Mouse (Mus musculus): ENCODE measurements around the gene Ifna5.
A peak's percentile ranks its signal among the peaks of the same experiment; 100 is the strongest.

Gene Ifna5

DNA sequence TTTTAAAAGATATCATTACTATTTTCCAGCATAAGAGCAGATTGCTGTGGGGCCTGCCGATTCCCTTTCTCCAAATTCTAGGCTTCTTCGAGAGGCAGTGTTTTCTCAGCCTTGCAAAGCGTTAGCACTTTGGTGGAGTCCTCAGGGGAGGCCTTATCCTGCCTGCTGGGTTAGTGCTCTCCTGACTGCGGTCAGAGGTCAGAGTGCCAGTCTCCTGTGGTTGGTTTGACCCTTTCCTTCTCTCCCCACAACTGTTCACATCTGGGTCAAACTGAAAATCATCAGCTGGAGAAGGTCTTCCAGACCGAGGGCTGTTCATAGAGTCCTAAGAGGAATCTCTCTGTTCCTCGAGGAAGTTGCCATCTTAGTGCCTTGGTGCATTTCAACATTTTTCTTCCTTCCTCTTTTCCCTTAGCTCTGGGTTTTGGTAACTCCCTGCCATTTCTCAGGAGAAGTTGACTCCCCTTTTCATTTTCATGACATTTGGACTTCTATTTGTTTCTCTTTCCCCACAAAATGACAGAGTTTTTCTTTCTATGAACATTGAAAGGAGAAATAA lies 29.8 kb downstream of the Ifna5 start:
- DNase-seq: no peak

DNA sequence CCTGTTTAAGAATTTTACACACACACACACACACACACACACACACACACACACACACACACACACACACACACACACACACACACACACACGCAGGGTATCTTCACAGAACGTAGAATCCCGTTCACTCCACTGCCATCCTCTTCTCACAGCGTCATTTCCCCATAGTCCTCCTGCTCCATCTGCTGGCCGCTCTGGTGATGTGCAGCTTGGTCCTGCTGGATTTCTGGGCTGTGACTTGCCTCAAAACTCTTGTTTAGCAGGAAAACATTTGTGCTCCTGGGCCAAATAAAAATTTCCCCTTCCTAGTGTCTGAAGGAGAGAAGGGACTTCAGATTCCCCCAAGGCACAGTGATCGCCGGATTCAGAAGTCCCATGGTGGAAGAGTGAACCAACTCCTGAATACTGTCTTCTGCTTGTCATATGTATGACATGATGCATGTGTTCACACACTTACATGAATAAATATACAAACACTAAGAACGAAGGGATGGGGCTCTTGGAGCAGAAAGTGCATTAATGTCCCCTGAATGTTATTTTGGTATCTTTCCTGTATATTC lies 32.1 kb downstream of the Ifna5 start:
- DNase-seq: peak; percentile 83

DNA sequence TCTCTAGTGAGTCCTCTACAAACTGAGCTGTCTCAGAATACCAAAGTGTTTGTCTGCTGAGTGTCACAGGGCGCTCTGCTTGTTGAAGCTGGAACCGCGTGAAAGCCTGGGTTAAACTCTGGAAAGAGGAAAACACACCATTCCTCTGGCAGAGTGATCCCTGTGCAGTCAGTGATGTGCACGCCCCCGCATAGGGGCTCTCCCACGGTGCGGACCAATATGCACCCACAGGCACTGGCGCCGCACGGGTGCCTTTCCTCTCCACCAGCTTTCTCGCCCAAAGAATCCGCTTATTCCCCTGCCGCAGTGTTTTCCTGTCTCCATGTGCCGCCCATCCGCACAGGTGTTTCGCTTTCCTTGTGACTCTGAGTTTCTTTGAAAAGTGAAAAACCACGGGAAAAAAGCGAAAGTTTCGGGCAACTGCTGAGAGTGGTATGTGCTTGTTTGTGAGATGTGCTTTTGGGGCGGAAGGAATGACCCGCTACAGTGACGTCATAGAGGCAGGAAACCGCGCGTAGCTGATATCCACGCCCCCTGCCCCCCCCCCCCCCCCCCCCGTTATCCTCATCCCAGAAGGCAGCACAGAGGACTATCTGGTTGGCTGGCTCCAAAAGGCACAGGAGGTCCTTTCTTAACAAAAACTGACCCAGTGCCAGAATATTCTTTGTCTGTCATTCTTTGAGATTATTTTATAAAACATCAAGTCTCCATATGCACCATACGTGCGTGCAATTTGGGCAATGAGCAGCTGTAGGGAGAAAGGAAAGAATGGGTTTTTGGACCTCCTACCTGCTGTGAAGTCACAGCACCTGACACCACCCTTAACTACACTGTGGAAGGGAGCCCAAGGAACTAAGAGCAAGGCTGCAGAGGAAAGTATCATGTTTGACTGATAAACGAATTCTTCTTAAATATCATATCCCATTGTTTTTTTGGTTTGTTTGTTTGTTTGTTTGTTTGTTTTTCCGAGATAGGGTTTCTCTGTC lies 32.9 kb downstream of the Ifna5 start:
- peak; percentile 34 for DNase-seq

DNA sequence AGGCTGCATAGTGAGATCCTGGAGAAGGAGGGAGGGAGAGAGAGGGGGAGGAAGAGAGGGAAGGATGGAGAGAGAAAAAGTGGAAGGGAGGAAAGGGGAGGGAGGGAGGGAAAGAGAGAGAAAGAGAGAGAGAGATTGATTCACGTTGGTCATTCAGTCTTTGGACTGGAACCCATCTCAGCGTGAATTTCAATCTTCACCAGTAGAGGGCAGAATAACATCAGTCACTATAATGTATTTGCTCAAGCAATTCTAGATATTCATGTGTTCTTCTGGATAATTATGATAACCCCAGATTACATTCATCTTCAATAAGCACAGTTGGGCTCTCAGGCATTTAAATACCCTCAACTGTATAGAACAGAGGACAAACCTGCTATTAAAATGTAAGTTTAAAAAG lies 37.4 kb downstream of the Ifna5 start:
- DNase-seq: peak; percentile 76

DNA sequence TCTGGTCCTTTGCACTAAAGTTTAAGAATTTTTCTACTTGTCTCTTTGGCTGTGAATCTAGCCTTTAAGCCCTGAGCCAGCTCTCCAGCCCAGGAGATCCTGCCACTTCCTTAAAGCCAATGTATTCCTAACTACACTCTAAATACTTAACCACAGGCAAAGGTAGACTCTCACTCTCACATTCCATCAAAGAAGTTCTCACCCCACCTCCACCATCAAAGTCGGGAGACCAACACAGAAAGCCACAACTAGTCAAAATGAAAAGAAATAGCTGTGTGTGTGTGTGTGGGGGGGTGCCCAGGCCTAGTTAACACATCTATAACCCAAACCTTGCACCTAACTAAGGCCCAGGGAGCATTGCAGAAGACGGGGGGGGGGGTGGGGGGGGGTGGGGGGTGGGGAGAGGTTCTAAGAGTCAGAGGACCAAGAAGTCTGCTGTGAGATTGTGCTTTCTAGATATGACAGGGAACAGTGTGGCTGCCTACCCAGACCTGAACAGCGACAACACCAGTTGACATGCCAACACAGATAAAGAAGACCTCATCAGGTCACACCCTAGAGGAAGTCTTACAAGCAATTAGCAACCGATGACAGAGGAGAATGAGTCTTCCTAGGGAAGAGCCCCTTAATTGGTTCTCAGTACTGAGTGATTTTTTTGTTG lies 40.2 kb downstream of the Ifna5 start:
- no peak for DNase-seq

DNA sequence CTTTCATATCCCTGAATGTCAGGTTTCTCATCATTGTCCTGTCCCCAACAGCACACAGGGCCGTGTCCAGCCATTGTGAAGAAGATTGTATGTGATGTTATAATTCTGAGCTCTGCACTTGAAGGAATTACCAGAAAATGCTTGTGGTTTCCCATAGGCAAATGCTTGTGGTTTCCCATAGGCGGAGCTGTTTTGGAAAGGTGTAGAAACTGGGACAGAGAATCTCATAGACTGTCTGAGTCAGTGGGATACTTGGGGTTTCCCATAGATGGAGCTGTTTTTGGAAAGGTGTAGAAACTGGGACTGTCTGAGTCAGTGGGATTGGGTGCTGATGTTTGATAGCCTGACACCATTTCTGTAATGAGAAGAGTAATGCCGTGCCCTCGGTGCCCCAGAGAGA lies 41.2 kb downstream of the Ifna5 start:
- DNase-seq: no peak

DNA sequence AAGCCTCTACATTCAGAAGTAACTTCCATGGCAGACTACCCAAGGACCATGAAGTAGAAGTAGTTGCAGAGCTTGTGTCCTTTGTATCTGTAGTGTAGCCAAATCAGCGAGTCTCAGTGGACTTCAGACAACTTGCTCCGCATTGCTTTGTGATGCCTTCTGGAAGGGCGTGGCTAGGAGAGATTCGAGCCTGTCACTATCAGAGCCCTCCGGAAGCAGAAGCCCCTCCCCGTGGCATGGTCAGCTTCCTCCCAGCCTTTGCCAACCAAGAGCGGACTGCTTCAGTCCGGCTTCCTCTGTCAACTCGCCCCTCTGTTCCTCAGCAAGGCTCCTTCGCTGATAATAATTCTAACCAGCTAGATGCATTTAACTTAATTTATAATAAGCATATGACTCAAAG lies 42.9 kb downstream of the Ifna5 start:
- no peak for DNase-seq

DNA sequence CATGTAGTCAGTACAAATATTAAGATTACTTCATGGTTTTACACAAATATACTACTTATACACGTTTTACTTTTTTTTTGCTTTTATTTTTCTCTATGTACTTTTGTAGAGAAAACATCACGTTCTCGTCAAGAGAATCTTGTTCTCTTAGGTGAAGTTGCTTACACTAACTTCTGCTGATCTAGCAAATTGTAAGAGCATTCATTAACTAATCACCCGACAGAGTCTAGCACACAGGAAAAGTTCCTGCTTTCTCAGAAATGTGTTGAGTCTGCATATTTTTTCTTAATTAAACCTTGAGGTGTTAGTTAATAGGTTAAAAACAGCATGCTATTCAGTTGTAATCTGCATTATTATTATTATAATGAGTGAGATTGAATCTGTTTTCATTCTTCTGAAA lies 43.4 kb downstream of the Ifna5 start:
- no peak for DNase-seq

DNA sequence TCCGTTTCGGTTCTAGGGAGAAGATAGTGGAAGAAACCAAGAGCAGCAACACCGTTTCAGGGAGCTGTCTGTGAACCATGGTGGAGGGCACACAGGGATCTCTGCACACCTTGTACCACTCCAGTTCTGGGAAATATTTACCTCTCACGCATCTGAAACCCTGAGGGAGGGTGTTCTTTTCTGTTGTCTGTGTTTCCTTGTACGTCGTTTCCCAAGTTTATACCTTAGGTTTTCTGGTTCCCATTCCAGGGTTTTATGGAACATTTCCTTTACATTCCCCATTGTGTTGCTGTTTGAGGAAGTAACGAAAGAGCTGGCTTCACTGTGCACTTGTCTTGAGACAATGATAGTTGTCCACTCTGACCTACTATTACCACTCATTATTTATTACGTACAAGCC lies 44.8 kb downstream of the Ifna5 start, which contains the start of gene Ifne:
Gene Ifne (minus strand): TSS at position 101 of the 400 bp plus-strand sequence.
- no peak for DNase-seq

All from lung, postnatal 36 days (tissue).